Comparison of ENCODE assay signal across 1 mouse cellular context in the genomic region with DNA sequence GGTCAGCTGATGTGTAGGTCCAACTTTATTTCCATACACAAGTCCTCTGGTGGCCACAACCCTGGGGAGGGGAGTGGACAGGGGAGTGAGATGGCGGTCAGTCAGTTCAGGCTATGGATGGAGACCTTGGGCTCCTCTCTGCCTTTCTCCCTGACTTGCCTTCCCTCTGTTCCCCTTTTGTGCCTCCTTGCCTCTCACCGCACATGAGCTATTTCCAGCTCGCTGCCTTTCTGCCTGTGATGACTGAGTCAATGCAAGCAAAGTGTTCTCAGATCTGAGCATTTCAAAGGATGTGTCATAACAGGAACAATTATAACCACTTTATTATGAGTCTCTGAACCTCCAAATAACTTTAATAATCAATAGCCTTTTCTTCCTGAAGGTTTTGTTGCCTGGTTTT.
TF ChIP-seq lines count a peak whose summit lies in the region.

No protein-coding gene starts in this region.

TF ChIP-seq in CH12.LX, 34 proteins besides CTCF, POLR2A, EP300 and RAD21 (continued from another document):
- TF ChIP-seq NRF1 (IDR thresholded peaks at IDR 0.05; ENCODE audit: low read depth, low read length): no peak
- TF ChIP-seq ZMIZ1 (IDR thresholded peaks at IDR 0.05; ENCODE audit: low read depth, low read length): no peak
- TF ChIP-seq HCFC1 (IDR thresholded peaks at IDR 0.05; ENCODE audit: low read depth, low read length): no peak
- TF ChIP-seq KAT2A (IDR thresholded peaks at IDR 0.05; ENCODE audit: insufficient replicate concordance, low read length): no peak
- TF ChIP-seq MAFK (IDR thresholded peaks at IDR 0.05; ENCODE audit: insufficient replicate concordance, low read length): no peak
- TF ChIP-seq PAX5 (IDR thresholded peaks at IDR 0.05; ENCODE audit: low read length): no peak
- TF ChIP-seq SIN3A (IDR thresholded peaks at IDR 0.05; ENCODE audit: low read length): no peak
- TF ChIP-seq MAZ (IDR thresholded peaks at IDR 0.05; ENCODE audit: low read depth, low read length): no peak
- no peak for TF ChIP-seq MXI1 (IDR thresholded peaks at IDR 0.05; ENCODE audit: low read depth, low read length)
